Mouse (Mus musculus): ENCODE measurements around the gene Cetn4. TPM values are rescaled to one million over a fixed set of nuclear protein-coding genes. Genes with fewer than 3 reads are reported as not detected.

The Cetn4 gene
- polyA plus RNA-seq, 1 experiment from 2014 or later, result 2.2 TPM

DNA sequence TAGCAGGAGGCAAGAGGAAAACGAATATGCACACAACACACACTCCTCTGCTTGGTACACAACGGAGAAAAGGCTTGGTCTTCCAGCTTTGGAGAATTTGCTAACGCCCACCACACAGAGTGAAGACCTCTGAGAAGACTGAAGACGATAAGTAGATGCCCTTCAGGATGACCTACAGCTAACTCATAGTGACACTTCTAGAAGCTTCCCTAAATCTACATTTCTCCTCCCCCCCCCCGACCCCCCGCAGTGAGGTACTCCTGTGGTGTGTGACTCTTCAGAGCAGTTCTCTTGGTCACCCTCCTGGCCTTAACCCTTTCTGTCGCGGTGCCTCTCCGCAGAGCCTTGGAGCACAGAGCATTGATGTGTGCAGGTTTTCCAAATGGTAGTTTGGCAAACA lies 35.2 kb upstream of the Cetn4 start:
- peaks cover 13% of the 10 kb centered on the region for H3K27me3 ChIP-seq (ENCODE audit: control insufficient read depth, insufficient read depth, low read length)

DNA sequence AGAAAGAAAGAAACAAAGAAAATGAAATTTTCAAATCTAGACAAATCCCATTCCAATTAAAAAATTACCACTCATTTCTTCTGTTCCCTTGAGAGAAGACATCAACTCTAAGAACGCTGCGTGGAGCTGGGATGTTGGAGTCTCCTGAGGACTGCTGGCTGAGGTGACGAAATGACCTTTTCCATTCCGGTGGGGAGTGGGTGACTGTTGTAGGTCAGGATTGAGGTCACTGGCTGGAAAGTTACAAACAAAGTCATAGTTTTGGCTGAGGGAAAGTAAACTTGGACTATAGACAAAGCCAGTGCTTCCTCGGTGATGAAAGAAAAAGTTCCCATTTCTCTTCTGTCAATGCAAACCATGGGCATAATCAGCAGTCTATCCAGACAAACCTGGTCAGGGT lies 30.3 kb upstream of the Cetn4 start:
- no peak for ATAC-seq (replicated peaks; ENCODE audit: insufficient number of reproducible peaks, low FRiP score, low TSS enrichment, low read depth)
- Histone ChIP-seq H3K4me1 (ENCODE audit: control insufficient read depth, insufficient read depth, low read length) (no peaks in the 10 kb centered on the region), H3K4me3 (ENCODE audit: low read depth, low read length) (no peak overlapping the region), H3K4me2 (ENCODE audit: low read depth, low read length) (no peak overlapping the region), H3K27me3 (ENCODE audit: control insufficient read depth, insufficient read depth, low read length) (peaks cover 2% of the 10 kb centered on the region), H3K9ac (replicated peaks; ENCODE audit: low read length) (no peak overlapping the region), H3K36me3 (replicated peaks; ENCODE audit: control insufficient read depth, insufficient read depth, low read depth, low read length) (no peaks in the 10 kb centered on the region), H3K9me3 (replicated peaks; ENCODE audit: control insufficient read depth, low read length) (no peaks in the 10 kb centered on the region), H3K27ac (replicated peaks; ENCODE audit: low read depth, low read length) (no peak overlapping the region)
- WGBS, result 56% methylated on average over 5 of the region's 5 CpGs
- DNase-seq (ENCODE audit: low spot score), result no peak

More for the DNA sequence above, 35.2 kb upstream of the Cetn4 start:
- no peaks in the 10 kb centered on the region for H3K9me3 ChIP-seq (replicated peaks; ENCODE audit: control insufficient read depth, low read length)
- H3K36me3 ChIP-seq (replicated peaks; ENCODE audit: control insufficient read depth, insufficient read depth, low read depth, low read length), result no peaks in the 10 kb centered on the region
- DNase-seq (ENCODE audit: low spot score) (no peak), ATAC-seq (replicated peaks; ENCODE audit: insufficient number of reproducible peaks, low FRiP score, low TSS enrichment, low read depth) (peak; percentile 54; the same call in 1 of the 2 replicates)
- H3K9ac ChIP-seq (replicated peaks; ENCODE audit: low read length), result no peak overlapping the region
- H3K4me3 ChIP-seq (ENCODE audit: low read depth, low read length), result no peak overlapping the region
- no peak overlapping the region for H3K27ac ChIP-seq (replicated peaks; ENCODE audit: low read depth, low read length)
- WGBS, result 31% methylated on average over 9 of the region's 9 CpGs
- no peaks in the 10 kb centered on the region for H3K4me1 ChIP-seq (ENCODE audit: control insufficient read depth, insufficient read depth, low read length)
- peak overlapping the region; percentile 98 for H3K4me2 ChIP-seq (ENCODE audit: low read depth, low read length)

DNA sequence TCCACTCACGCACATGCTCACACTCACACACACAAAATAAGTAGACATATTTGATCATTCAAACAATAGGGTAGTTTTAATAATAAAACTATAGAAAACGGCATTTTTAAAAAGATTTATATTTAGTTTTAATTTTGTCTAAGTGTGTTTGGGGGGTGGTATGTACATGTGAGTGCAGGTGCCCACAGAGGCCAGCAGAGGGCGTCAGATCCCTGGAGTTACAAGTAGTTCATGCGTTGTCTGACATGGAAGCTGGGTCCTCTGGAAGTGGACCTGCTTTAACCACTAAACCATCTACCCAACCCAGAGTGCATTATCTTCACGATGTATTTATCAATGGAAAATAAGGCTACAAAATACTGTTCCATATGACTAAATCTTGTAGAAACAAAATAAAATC lies 28.6 kb upstream of the Cetn4 start:
- Histone ChIP-seq H3K4me3 (ENCODE audit: low read depth, low read length) (no peak overlapping the region), H3K4me2 (ENCODE audit: low read depth, low read length) (no peak overlapping the region), H3K36me3 (replicated peaks; ENCODE audit: control insufficient read depth, insufficient read depth, low read depth, low read length) (no peaks in the 10 kb centered on the region), H3K27ac (replicated peaks; ENCODE audit: low read depth, low read length) (no peak overlapping the region), H3K9me3 (replicated peaks; ENCODE audit: control insufficient read depth, low read length) (no peaks in the 10 kb centered on the region), H3K27me3 (ENCODE audit: control insufficient read depth, insufficient read depth, low read length) (no peaks in the 10 kb centered on the region), H3K4me1 (ENCODE audit: control insufficient read depth, insufficient read depth, low read length) (no peaks in the 10 kb centered on the region), H3K9ac (replicated peaks; ENCODE audit: low read length) (no peak overlapping the region)
- no peak for ATAC-seq (replicated peaks; ENCODE audit: insufficient number of reproducible peaks, low FRiP score, low TSS enrichment, low read depth)
- WGBS, result 57% methylated on average over 5 of the region's 5 CpGs
- peak; percentile 22 for DNase-seq (ENCODE audit: low spot score)

DNA sequence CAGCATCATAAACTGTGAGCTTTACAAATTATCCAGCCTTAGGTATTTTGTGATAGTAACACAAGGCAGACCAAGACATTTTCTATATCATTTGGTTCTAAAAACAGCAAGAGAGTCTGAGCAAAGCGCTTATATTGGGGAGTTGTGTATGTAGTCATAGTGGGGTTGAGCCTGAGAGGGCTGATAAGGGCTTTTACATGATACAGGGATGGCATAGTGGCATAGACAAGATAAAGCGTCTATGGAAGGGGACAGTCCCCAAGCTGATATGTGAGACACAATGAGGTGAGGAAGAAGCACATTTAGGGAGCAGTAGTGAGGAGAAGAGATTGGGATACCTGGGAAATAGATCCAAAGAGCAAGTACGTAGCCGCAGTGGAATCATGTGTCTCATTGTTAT lies 21.5 kb upstream of the Cetn4 start:
- no peaks in the 10 kb centered on the region for H3K9me3 ChIP-seq (replicated peaks; ENCODE audit: control insufficient read depth, low read length)
- 91% methylated on average over 4 of the region's 4 CpGs for WGBS

DNA sequence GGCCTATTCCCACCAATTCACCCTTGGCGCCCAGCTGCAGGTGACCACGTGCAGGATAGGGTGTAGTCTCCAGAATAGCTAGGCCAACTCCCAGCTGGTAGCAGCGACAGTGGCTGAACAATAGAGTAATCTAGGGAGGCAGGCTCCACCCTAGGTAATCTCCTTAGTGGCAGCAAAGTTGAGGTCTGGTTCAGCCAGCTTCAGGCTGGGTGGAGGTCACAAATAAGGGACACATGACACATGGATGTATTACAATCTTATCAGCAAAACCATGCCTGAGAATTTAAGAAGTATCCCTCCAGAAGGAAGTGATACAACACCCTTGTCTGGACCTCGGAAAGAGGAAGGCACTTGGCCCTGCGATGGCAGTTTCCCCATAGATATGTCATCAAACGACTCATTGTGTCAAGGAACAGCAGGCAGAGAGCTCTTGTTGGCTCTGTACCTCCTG lies 19.5 kb upstream of the Cetn4 start:
- Histone ChIP-seq H3K36me3 (replicated peaks; ENCODE audit: control insufficient read depth, insufficient read depth, low read depth, low read length) (no peaks in the 10 kb centered on the region), H3K9me3 (replicated peaks; ENCODE audit: control insufficient read depth, low read length) (no peaks in the 10 kb centered on the region), H3K27me3 (ENCODE audit: control insufficient read depth, insufficient read depth, low read length) (no peaks in the 10 kb centered on the region), H3K4me1 (ENCODE audit: control insufficient read depth, insufficient read depth, low read length) (no peaks in the 10 kb centered on the region), H3K27ac (replicated peaks; ENCODE audit: low read depth, low read length) (no peak overlapping the region), H3K9ac (replicated peaks; ENCODE audit: low read length) (no peak overlapping the region), H3K4me3 (ENCODE audit: low read depth, low read length) (no peak overlapping the region), H3K4me2 (ENCODE audit: low read depth, low read length) (no peak overlapping the region)
- 69% methylated on average over 6 of the region's 6 CpGs for WGBS
- no peak for DNase-seq (ENCODE audit: low spot score)
- no peak for ATAC-seq (replicated peaks; ENCODE audit: insufficient number of reproducible peaks, low FRiP score, low TSS enrichment, low read depth)

More for the DNA sequence above, 21.5 kb upstream of the Cetn4 start:
- no peaks in the 10 kb centered on the region for H3K27me3 ChIP-seq (ENCODE audit: control insufficient read depth, insufficient read depth, low read length)
- no peak overlapping the region for H3K27ac ChIP-seq (replicated peaks; ENCODE audit: low read depth, low read length)
- DNase-seq (ENCODE audit: low spot score) (no peak), ATAC-seq (replicated peaks; ENCODE audit: insufficient number of reproducible peaks, low FRiP score, low TSS enrichment, low read depth) (no peak)
- no peaks in the 10 kb centered on the region for H3K36me3 ChIP-seq (replicated peaks; ENCODE audit: control insufficient read depth, insufficient read depth, low read depth, low read length)
- no peaks in the 10 kb centered on the region for H3K4me1 ChIP-seq (ENCODE audit: control insufficient read depth, insufficient read depth, low read length)
- no peak overlapping the region for H3K4me3 ChIP-seq (ENCODE audit: low read depth, low read length)
- no peak overlapping the region for H3K4me2 ChIP-seq (ENCODE audit: low read depth, low read length)
- H3K9ac ChIP-seq (replicated peaks; ENCODE audit: low read length), result no peak overlapping the region

DNA sequence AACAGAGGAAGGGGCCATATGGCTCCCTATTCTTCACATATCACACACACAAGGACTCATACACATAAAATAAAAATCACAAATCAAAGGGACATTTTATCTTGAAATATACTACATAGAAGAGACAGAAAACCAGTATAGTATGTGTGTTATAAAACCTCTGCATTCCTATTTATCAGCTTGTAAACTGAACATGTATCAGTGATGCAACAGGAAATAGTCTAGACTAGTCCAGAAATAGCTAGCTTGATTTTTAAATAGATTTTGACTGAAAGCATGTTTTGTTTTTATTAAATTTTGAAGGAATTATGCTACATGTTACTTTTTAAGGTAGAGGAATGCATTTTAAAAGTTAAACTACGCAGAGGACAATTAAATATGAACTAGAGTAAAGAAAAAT lies 17.5 kb upstream of the Cetn4 start:
- Histone ChIP-seq H3K4me3 (ENCODE audit: low read depth, low read length) (no peak overlapping the region), H3K27ac (replicated peaks; ENCODE audit: low read depth, low read length) (no peak overlapping the region), H3K4me2 (ENCODE audit: low read depth, low read length) (no peak overlapping the region), H3K9ac (replicated peaks; ENCODE audit: low read length) (no peak overlapping the region), H3K9me3 (replicated peaks; ENCODE audit: control insufficient read depth, low read length) (no peaks in the 10 kb centered on the region), H3K27me3 (ENCODE audit: control insufficient read depth, insufficient read depth, low read length) (no peaks in the 10 kb centered on the region), H3K4me1 (ENCODE audit: control insufficient read depth, insufficient read depth, low read length) (no peaks in the 10 kb centered on the region), H3K36me3 (replicated peaks; ENCODE audit: control insufficient read depth, insufficient read depth, low read depth, low read length) (no peaks in the 10 kb centered on the region)
- WGBS, result 85% methylated on average over 1 of the region's 1 CpGs
- ATAC-seq (replicated peaks; ENCODE audit: insufficient number of reproducible peaks, low FRiP score, low TSS enrichment, low read depth), result no peak
- DNase-seq (ENCODE audit: low spot score), result no peak

DNA sequence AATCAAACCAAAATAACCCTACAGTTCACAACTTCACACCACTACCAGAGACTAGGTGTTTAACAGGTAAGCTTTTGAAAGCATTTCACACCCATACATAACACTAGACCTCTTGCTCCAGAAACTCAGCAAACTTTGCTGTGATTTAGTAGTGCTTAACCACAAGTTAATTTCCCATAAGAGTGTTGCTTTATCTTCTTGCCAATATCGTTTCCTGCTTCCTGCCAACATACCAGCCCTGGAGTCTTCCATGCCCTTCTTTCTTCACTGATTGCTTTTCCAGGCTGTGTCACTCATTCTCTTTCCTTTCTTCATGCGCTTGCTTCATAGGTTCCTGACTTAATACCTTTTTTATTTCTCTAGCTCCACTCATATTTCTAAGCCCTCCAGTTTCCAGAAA lies 16.0 kb upstream of the Cetn4 start:
- ATAC-seq (replicated peaks; ENCODE audit: insufficient number of reproducible peaks, low FRiP score, low TSS enrichment, low read depth) (no peak), DNase-seq (ENCODE audit: low spot score) (no peak)
- 83% methylated on average over 2 of the region's 2 CpGs for WGBS

DNA sequence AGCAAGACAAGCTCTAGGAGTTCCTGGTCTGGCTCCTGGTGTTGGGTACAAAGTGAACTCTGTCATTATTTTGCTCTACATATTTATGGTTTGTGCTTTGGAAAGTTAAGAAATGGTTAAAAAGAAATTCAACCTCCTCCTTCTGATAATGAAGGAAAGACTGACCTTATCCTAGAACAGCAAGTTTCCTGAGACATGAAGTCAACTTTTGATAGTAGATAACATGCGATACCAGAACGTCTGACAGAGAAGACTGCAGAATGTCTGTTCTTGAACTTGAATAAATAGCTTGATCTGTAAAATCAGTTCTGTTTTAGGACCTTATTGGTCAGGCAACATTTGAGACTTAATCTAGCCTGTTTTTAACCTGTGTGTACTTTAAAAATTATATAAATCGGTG lies 14.1 kb upstream of the Cetn4 start:
- no peaks in the 10 kb centered on the region for H3K27me3 ChIP-seq (ENCODE audit: control insufficient read depth, insufficient read depth, low read length)
- H3K4me2 ChIP-seq (ENCODE audit: low read depth, low read length), result no peak overlapping the region
- no peaks in the 10 kb centered on the region for H3K9me3 ChIP-seq (replicated peaks; ENCODE audit: control insufficient read depth, low read length)
- H3K27ac ChIP-seq (replicated peaks; ENCODE audit: low read depth, low read length), result no peak overlapping the region
- WGBS, result 88% methylated on average over 3 of the region's 3 CpGs
- DNase-seq (ENCODE audit: low spot score) (no peak), ATAC-seq (replicated peaks; ENCODE audit: insufficient number of reproducible peaks, low FRiP score, low TSS enrichment, low read depth) (no peak)
- no peak overlapping the region for H3K9ac ChIP-seq (replicated peaks; ENCODE audit: low read length)
- H3K4me1 ChIP-seq (ENCODE audit: control insufficient read depth, insufficient read depth, low read length), result no peaks in the 10 kb centered on the region
- H3K36me3 ChIP-seq (replicated peaks; ENCODE audit: control insufficient read depth, insufficient read depth, low read depth, low read length), result no peaks in the 10 kb centered on the region
- H3K4me3 ChIP-seq (ENCODE audit: low read depth, low read length), result no peak overlapping the region

More for the DNA sequence above, 16.0 kb upstream of the Cetn4 start:
- no peak overlapping the region for H3K9ac ChIP-seq (replicated peaks; ENCODE audit: low read length)
- H3K27ac ChIP-seq (replicated peaks; ENCODE audit: low read depth, low read length), result no peak overlapping the region
- no peak overlapping the region for H3K4me2 ChIP-seq (ENCODE audit: low read depth, low read length)
- H3K27me3 ChIP-seq (ENCODE audit: control insufficient read depth, insufficient read depth, low read length), result no peaks in the 10 kb centered on the region
- no peaks in the 10 kb centered on the region for H3K9me3 ChIP-seq (replicated peaks; ENCODE audit: control insufficient read depth, low read length)
- no peak overlapping the region for H3K4me3 ChIP-seq (ENCODE audit: low read depth, low read length)
- H3K36me3 ChIP-seq (replicated peaks; ENCODE audit: control insufficient read depth, insufficient read depth, low read depth, low read length), result no peaks in the 10 kb centered on the region
- H3K4me1 ChIP-seq (ENCODE audit: control insufficient read depth, insufficient read depth, low read length), result no peaks in the 10 kb centered on the region
